Mouse (Mus musculus): ENCODE data around the gene Lat2.

DNA sequence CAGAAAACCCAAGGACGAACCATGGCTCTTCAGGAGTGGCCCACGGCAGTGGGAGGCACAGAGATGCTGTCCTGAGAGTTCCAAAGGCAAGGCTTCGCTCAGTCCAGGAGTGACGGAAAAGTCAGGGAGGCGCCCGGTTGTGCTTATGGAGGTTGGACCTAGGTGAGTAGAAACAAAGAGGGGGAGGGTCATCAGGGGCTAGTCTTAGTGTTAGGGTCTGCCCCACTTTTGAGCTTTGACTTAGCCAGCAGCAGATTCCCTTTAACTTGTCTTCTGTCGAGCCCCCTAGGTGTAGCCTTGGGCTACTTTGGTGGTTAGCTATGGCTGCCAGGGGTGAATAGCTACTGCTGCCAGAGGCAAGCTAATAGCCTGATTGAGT, 54.8 kb downstream of the Lat2 start, which contains the start of gene Syna:
- TF ChIP-seq CTCF (IDR thresholded peaks at IDR 0.05; ENCODE audit: borderline replicate concordance, extremely low read depth, insufficient read depth, insufficient read length): no peak
- no peak for TF ChIP-seq POLR2A (IDR thresholded peaks at IDR 0.05; ENCODE audit: borderline replicate concordance, extremely low read depth, insufficient read depth, insufficient read length, poor library complexity, severe bottlenecking)

Data from brain, embryonic 14.5 days (tissue).